Mouse (Mus musculus) erythroblast, embryonic 14.5 days (primary cell): Measurements from ENCODE around the gene Tmem89. TPM values are rescaled to one million over a fixed set of nuclear protein-coding genes. Genes with fewer than 3 reads are reported as not detected.

ENCODE experiments used
- H3K27me3 ChIP-seq: 2 replicates; pipeline ENCODE4 v1.6.1; 2012; ENCODE audit warnings: inconsistent platforms; ENCODE audit not compliant: control insufficient read depth
- H3K36me3 ChIP-seq: 2 replicates; pipeline ENCODE4 v1.6.1; 2012; ENCODE audit warnings: mild to moderate bottlenecking, inconsistent platforms; ENCODE audit not compliant: control insufficient read depth
- H3K4me1 ChIP-seq: 2 replicates; pipeline ENCODE4 v1.6.1; 2012; ENCODE audit warnings: inconsistent platforms; ENCODE audit not compliant: control insufficient read depth
- H3K4me3 ChIP-seq: replicated peaks from 2 replicates; pipeline ENCODE3; 2012; ENCODE audit warnings: moderate library complexity, mild to moderate bottlenecking, inconsistent platforms
- H3K9me3 ChIP-seq: 2 replicates; pipeline ENCODE4 v1.6.1; 2012; ENCODE audit warnings: low read length, inconsistent platforms, mixed read lengths; ENCODE audit not compliant: control insufficient read depth
- GATA1 ChIP-seq: IDR thresholded peaks from 2 replicates; pipeline ENCODE4 v1.6.1; 2012; ENCODE audit warnings: low read length, inconsistent platforms, mixed read lengths
- TAL1 ChIP-seq: IDR thresholded peaks from 3 replicates; pipeline ENCODE4 v1.6.1; 2012; ENCODE audit warnings: low read length, inconsistent platforms, mixed read lengths
- polyA plus RNA-seq: library from polyadenylated mRNA; stranded (reverse); fragments of >175 nt; gene quantifications from 2 replicates; pipeline ENCODE4 v1.2.3, GENCODE M21; 2012

The Tmem89 gene
- polyA plus RNA-seq, result not detected in 2 replicates

DNA sequence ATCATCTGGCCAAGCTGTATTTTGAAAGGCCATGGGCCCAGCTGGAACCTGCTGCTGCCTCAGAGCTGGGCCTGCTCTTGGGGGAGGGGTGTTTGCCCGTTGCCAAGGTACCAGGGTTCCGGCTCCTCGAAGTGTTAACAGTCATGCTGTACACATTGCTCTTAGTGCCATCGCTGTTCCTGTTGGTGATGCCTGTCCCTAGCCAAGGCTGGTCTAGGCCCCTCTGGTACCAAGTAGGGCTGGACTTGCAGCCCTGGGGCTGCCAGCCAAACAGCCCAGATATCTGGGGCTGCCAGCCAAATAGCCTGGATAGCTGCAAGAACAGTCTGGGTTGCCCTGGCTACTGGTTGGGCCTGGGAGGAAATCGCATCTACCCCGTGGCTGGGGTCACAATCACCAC lies at the start of gene Tmem89:
Tmem89 (plus strand) TSS at position 129 of the 400 bp plus-strand sequence.
- Histone ChIP-seq H3K27me3 (no peaks in the 10 kb centered on the region), H3K4me1 (no peaks in the 10 kb centered on the region), H3K9me3 (no peaks in the 10 kb centered on the region), H3K36me3 (no peaks in the 10 kb centered on the region), H3K4me3 (no peak within 1 kb of the TSS)
- TF ChIP-seq GATA1 (no peak), TAL1 (no peak)

DNA sequence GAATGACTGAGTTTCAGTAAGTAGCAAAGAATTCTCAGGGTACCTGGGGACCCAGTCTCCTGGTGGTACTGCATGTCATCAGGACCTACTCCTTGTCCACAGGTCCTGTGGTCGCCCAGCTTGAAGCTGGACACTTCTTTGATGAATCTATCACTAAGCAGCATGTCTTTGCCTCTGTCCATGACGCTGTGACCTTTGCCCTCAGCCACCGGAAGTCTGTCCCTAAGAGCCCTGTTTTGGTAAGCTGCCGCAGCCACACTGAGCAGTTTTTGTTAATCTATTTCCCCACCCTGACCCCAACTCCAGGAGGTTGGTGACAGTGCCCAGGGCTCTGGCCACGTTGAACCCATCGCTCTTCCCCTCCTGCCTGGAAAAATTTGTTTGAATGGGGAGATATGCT lies 2.1 kb upstream of the Tmem89 start:
- TF ChIP-seq GATA1, result no peak
- TF ChIP-seq TAL1, result no peak
- Histone ChIP-seq H3K9me3 (no peaks in the 10 kb centered on the region), H3K36me3 (no peaks in the 10 kb centered on the region)

DNA sequence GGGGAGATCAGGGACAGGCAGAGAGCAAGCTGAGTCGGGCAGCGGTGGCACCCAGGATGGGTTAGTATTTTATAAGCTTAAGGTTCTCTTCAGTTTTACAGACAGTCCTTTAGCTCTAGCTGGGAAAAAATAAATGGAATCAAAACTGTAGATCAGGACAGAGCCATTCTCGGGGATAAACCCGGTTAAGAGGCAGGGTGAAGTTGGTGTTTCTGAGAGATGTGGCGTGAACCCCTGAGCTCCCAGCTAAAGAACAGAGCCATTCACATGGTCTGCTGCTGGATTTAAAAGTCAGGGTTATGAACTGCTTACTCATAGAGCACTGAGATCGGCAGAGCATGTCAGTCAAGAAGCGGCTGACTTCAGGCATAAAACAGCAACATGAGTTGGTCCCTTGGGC lies 1.3 kb upstream of the Tmem89 start:
- H3K27me3 ChIP-seq, result no peaks in the 10 kb centered on the region
- TF ChIP-seq TAL1 (no peak), GATA1 (no peak)
- no peak overlapping the region for H3K4me3 ChIP-seq
- no peaks in the 10 kb centered on the region for H3K9me3 ChIP-seq
- no peaks in the 10 kb centered on the region for H3K4me1 ChIP-seq
- H3K36me3 ChIP-seq, result no peaks in the 10 kb centered on the region

More for the DNA sequence above, 2.1 kb upstream of the Tmem89 start:
- H3K27me3 ChIP-seq, result no peaks in the 10 kb centered on the region
- no peaks in the 10 kb centered on the region for H3K4me1 ChIP-seq
- no peak overlapping the region for H3K4me3 ChIP-seq

DNA sequence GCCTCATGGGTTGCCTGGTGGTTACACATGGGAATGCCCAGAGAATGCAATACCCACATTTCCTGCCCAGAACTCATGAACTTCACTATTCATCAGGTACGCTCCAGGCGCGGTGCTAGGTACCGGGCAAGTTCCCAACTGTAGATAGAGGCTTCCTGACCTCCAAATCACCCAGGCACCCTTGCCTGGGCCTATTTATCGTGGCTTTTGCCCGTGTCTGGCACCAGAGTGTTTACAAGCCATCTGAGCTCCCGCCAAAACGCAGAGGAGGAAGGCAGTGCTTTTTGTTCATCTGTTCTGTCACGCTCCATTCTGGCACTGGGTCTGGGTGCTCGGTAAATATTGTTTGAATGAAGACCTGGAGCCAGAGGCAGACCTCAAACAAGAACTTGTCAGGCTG lies 798 bp upstream of the Tmem89 start:
- Histone ChIP-seq H3K4me1 (no peaks in the 10 kb centered on the region), H3K4me3 (no peak overlapping the region), H3K9me3 (no peaks in the 10 kb centered on the region), H3K27me3 (no peaks in the 10 kb centered on the region), H3K36me3 (no peaks in the 10 kb centered on the region)
- no peak for TF ChIP-seq GATA1
- TF ChIP-seq TAL1, result no peak

- TF ChIP-seq TAL1 (no peak), GATA1 (no peak)
- Histone ChIP-seq H3K36me3 (no peaks in the 10 kb centered on the region), H3K27me3 (peaks cover 10% of the 10 kb centered on the region), H3K4me3 (no peak overlapping the region), H3K9me3 (no peaks in the 10 kb centered on the region), H3K4me1 (no peaks in the 10 kb centered on the region)
These were observed 11.5 kb downstream of the Tmem89 start for GRCm38 (mm10) chr9:108925897-108926296.

GRCm38 (mm10) chr9:108928424-108928823 lies 14.0 kb downstream of the Tmem89 start:
- Histone ChIP-seq H3K27me3 (peaks cover 8% of the 10 kb centered on the region; the same call in 1 of the 2 replicates), H3K36me3 (no peaks in the 10 kb centered on the region), H3K4me1 (no peaks in the 10 kb centered on the region), H3K9me3 (no peaks in the 10 kb centered on the region), H3K4me3 (no peak overlapping the region)
- TF ChIP-seq GATA1, result no peak
- TF ChIP-seq TAL1, result no peak

DNA sequence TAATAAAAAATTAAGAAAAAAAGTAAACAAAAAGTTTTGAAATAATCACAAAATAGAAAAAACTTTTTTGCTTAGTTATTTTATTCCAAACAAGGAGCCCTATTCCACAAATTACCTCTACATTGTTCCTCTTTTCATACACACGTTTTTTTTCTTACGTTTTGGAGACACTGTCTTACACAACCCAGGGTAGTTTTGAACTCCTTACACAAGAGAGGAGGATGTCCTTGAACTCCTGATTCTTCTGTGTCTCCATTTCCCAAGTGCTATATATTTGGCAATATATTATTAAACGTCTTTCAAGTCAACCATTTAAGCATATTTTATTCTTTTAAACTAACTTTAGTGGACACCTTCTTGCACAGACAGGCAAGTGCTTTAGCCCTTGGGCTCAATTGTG lies 21.6 kb downstream of the Tmem89 start:
- Histone ChIP-seq H3K9me3 (no peaks in the 10 kb centered on the region), H3K27me3 (no peaks in the 10 kb centered on the region), H3K4me3 (peak overlapping the region; percentile 76), H3K4me1 (peaks cover 23% of the 10 kb centered on the region), H3K36me3 (peaks cover 30% of the 10 kb centered on the region)
- TF ChIP-seq TAL1 (no peak), GATA1 (no peak)

- H3K4me3 ChIP-seq, result peak within 1 kb of the TSS; percentile 76
- H3K27me3 ChIP-seq, result no peaks in the 10 kb centered on the region
- peaks cover 27% of the 10 kb centered on the region for H3K4me1 ChIP-seq
- H3K36me3 ChIP-seq, result peaks cover 37% of the 10 kb centered on the region
- TF ChIP-seq TAL1, result no peak
- TF ChIP-seq GATA1, result no peak
- no peaks in the 10 kb centered on the region for H3K9me3 ChIP-seq
These were observed 22.3 kb downstream of the Tmem89 start, which contains the start of gene Uqcrc1 for GRCm38 (mm10) chr9:108936418-108937364. Uqcrc1 (plus strand) TSS chr9:108936633.

DNA sequence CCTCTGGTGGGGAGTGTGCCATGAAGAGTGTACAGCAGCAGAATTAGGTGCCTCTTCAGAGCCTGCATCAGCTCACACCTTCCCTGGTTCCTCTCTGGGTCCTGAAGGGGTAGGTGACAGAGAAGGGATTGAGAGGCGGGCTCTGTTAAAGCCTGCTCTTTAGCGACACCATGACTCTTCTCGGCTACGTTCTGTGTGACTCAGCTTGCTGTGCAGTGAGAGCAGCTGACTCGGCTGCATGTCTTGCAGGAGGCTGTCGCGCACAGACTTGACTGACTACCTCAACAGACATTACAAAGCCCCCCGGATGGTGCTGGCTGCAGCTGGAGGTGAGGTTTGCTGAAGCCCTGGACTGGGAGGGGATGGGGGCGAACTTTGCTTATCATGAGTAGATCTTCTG lies 30.7 kb downstream of the Tmem89 start:
- H3K36me3 ChIP-seq, result peaks cover 98% of the 10 kb centered on the region
- H3K9me3 ChIP-seq, result no peaks in the 10 kb centered on the region
- no peak for TF ChIP-seq TAL1
- no peak for TF ChIP-seq GATA1
- no peaks in the 10 kb centered on the region for H3K27me3 ChIP-seq
- peaks cover 28% of the 10 kb centered on the region for H3K4me1 ChIP-seq
- H3K4me3 ChIP-seq, result no peak overlapping the region

GRCm38 (mm10) chr9:108945608-108946007 lies 31.2 kb downstream of the Tmem89 start:
- peaks cover 97% of the 10 kb centered on the region for H3K36me3 ChIP-seq
- no peaks in the 10 kb centered on the region for H3K27me3 ChIP-seq
- H3K9me3 ChIP-seq, result no peaks in the 10 kb centered on the region
- TF ChIP-seq TAL1 (no peak), GATA1 (no peak)
- H3K4me3 ChIP-seq, result no peak overlapping the region
- H3K4me1 ChIP-seq, result peaks cover 27% of the 10 kb centered on the region
